Mouse (Mus musculus): ENCODE measurements around the gene Mettl27.
A peak's percentile ranks its signal among the peaks of the same experiment; 100 is the strongest.
"Not testable (repeated sequence)": the region's sequence is repeated elsewhere in the genome, so short reads cannot be mapped to it uniquely, and the experiment has no call there.

Mettl27 gene

GRCm38 (mm10) chr5:134920106-134920687 lies 12.0 kb upstream of the Mettl27 start:
- DNase-seq (ENCODE audit: low read depth, low spot score) = no peak

GRCm38 (mm10) chr5:134921106-134921505 lies 11.1 kb upstream of the Mettl27 start:
- no peak for DNase-seq (ENCODE audit: low read depth, low spot score)

GRCm38 (mm10) chr5:134923141-134923540 lies 9.0 kb upstream of the Mettl27 start:
- DNase-seq (ENCODE audit: low read depth, low spot score) = no peak

GRCm38 (mm10) chr5:134926726-134927125 lies 5.4 kb upstream of the Mettl27 start:
- DNase-seq (ENCODE audit: low read depth, low spot score) = no peak

GRCm38 (mm10) chr5:134929988-134930387 lies 2.2 kb upstream of the Mettl27 start:
- no peak for DNase-seq (ENCODE audit: low read depth, low spot score)

GRCm38 (mm10) chr5:134932903-134933276 lies 722 bp downstream of the Mettl27 start:
- peak; percentile 72 for DNase-seq (ENCODE audit: low read depth, low spot score)

GRCm38 (mm10) chr5:134933281-134933680 lies 1.1 kb downstream of the Mettl27 start:
- DNase-seq (ENCODE audit: low read depth, low spot score) = no peak

GRCm38 (mm10) chr5:134933686-134934085 lies 1.5 kb downstream of the Mettl27 start:
- not testable (repeated sequence) for DNase-seq (ENCODE audit: low read depth, low spot score)

- no peak for DNase-seq (ENCODE audit: low read depth, low spot score)
Measured at GRCm38 (mm10) chr5:134934666-134935065, 2.5 kb downstream of the Mettl27 start.

GRCm38 (mm10) chr5:134936051-134936450 lies 3.9 kb downstream of the Mettl27 start:
- DNase-seq (ENCODE audit: low read depth, low spot score) = no peak

GRCm38 (mm10) chr5:134936626-134937185 lies 4.5 kb downstream of the Mettl27 start:
- no peak for DNase-seq (ENCODE audit: low read depth, low spot score)

GRCm38 (mm10) chr5:134939069-134939468 lies 6.9 kb downstream of the Mettl27 start:
- no peak for DNase-seq (ENCODE audit: low read depth, low spot score)

- not testable (repeated sequence) for DNase-seq (ENCODE audit: low read depth, low spot score)
Measured at GRCm38 (mm10) chr5:134939554-134939953, 7.4 kb downstream of the Mettl27 start.

- DNase-seq (ENCODE audit: low read depth, low spot score) = no peak
Measured at GRCm38 (mm10) chr5:134941472-134942209, 9.5 kb downstream of the Mettl27 start.

GRCm38 (mm10) chr5:134942740-134943139 lies 10.6 kb downstream of the Mettl27 start:
- DNase-seq (ENCODE audit: low read depth, low spot score) = no peak

- DNase-seq (ENCODE audit: low read depth, low spot score) = no peak
Measured at GRCm38 (mm10) chr5:134944179-134944578, 12.0 kb downstream of the Mettl27 start.

- DNase-seq (ENCODE audit: low read depth, low spot score) = no peak
Measured at GRCm38 (mm10) chr5:134945266-134945959, 13.2 kb downstream of the Mettl27 start.

GRCm38 (mm10) chr5:134946063-134946856 lies 14.1 kb downstream of the Mettl27 start:
- DNase-seq (ENCODE audit: low read depth, low spot score) = no peak

- DNase-seq (ENCODE audit: low read depth, low spot score) = peak; percentile 50
Measured at GRCm38 (mm10) chr5:134946857-134947255, 14.7 kb downstream of the Mettl27 start, which contains the start of gene Cldn4. TSS of gene Cldn4 (minus strand) at chr5:134946934.

- DNase-seq (ENCODE audit: low read depth, low spot score) = no peak
Measured at GRCm38 (mm10) chr5:134947420-134948084, 15.4 kb downstream of the Mettl27 start.

- no peak for DNase-seq (ENCODE audit: low read depth, low spot score)
Measured at GRCm38 (mm10) chr5:134948085-134948439, 15.9 kb downstream of the Mettl27 start.

Measured in mesoderm, embryonic 11.5 days (tissue).